Mouse (Mus musculus): Measurements from ENCODE around the gene 2310061I04Rik. TPM values are rescaled to one million over a fixed set of nuclear protein-coding genes. Genes with fewer than 3 reads are reported as not detected.

2310061I04Rik gene
- total RNA-seq (2015; ENCODE audit: low replicate concordance): 37.7 and 68.5 TPM in 2 replicates
- total RNA-seq (2017; ENCODE audit: low replicate concordance): 2.9 and 3.7 TPM in 2 replicates

- ATAC-seq (replicated peaks; ENCODE audit: low FRiP score, poor library complexity, severe bottlenecking): peak; percentile 88
These were observed at the start of gene 2310061I04Rik for GRCm38 (mm10) chr17:35896781-35897643. Gene 2310061I04Rik, minus strand, starts transcription at chr17:35897431.

- no peak for ATAC-seq (replicated peaks; ENCODE audit: low FRiP score, poor library complexity, severe bottlenecking)
These were observed 42.7 kb upstream of the 2310061I04Rik start for GRCm38 (mm10) chr17:35939941-35940340.

- ATAC-seq (replicated peaks; ENCODE audit: low FRiP score, poor library complexity, severe bottlenecking): no peak
These were observed 41.9 kb upstream of the 2310061I04Rik start for GRCm38 (mm10) chr17:35939108-35939507.

GRCm38 (mm10) chr17:35937700-35938348 lies 40.6 kb upstream of the 2310061I04Rik start:
- ATAC-seq (replicated peaks; ENCODE audit: low FRiP score, poor library complexity, severe bottlenecking): peak; percentile 96

- ATAC-seq (replicated peaks; ENCODE audit: low FRiP score, poor library complexity, severe bottlenecking): peak; percentile 95
These were observed 38.5 kb upstream of the 2310061I04Rik start for GRCm38 (mm10) chr17:35935763-35936162.

GRCm38 (mm10) chr17:35932608-35933007 lies 35.4 kb upstream of the 2310061I04Rik start:
- ATAC-seq (replicated peaks; ENCODE audit: low FRiP score, poor library complexity, severe bottlenecking): no peak

GRCm38 (mm10) chr17:35930627-35931026 lies 33.4 kb upstream of the 2310061I04Rik start:
- ATAC-seq (replicated peaks; ENCODE audit: low FRiP score, poor library complexity, severe bottlenecking): no peak

- no peak for ATAC-seq (replicated peaks; ENCODE audit: low FRiP score, poor library complexity, severe bottlenecking)
These were observed 32.3 kb upstream of the 2310061I04Rik start for GRCm38 (mm10) chr17:35929534-35929933.

- peak; percentile 40; the same call in 1 of the 2 replicates for ATAC-seq (replicated peaks; ENCODE audit: low FRiP score, poor library complexity, severe bottlenecking)
These were observed 30.2 kb upstream of the 2310061I04Rik start for GRCm38 (mm10) chr17:35927471-35927870.

- no peak for ATAC-seq (replicated peaks; ENCODE audit: low FRiP score, poor library complexity, severe bottlenecking)
These were observed 26.1 kb upstream of the 2310061I04Rik start for GRCm38 (mm10) chr17:35923281-35923680.

GRCm38 (mm10) chr17:35922566-35922965 lies 25.3 kb upstream of the 2310061I04Rik start:
- ATAC-seq (replicated peaks; ENCODE audit: low FRiP score, poor library complexity, severe bottlenecking): no peak

GRCm38 (mm10) chr17:35921710-35922109 lies 24.5 kb upstream of the 2310061I04Rik start:
- no peak for ATAC-seq (replicated peaks; ENCODE audit: low FRiP score, poor library complexity, severe bottlenecking)

- ATAC-seq (replicated peaks; ENCODE audit: low FRiP score, poor library complexity, severe bottlenecking): no peak
These were observed 23.8 kb upstream of the 2310061I04Rik start for GRCm38 (mm10) chr17:35920862-35921562.

- ATAC-seq (replicated peaks; ENCODE audit: low FRiP score, poor library complexity, severe bottlenecking): no peak
These were observed 23.2 kb upstream of the 2310061I04Rik start for GRCm38 (mm10) chr17:35920384-35920783.

GRCm38 (mm10) chr17:35919864-35920301 lies 22.7 kb upstream of the 2310061I04Rik start:
- peak; percentile 48 for ATAC-seq (replicated peaks; ENCODE audit: low FRiP score, poor library complexity, severe bottlenecking)

GRCm38 (mm10) chr17:35919060-35919715 lies 22.0 kb upstream of the 2310061I04Rik start:
- peak; percentile 62 for ATAC-seq (replicated peaks; ENCODE audit: low FRiP score, poor library complexity, severe bottlenecking)

- no peak for ATAC-seq (replicated peaks; ENCODE audit: low FRiP score, poor library complexity, severe bottlenecking)
These were observed 21.2 kb upstream of the 2310061I04Rik start for GRCm38 (mm10) chr17:35918276-35919059.

- 0 out of 2 replicates have a peak, but pooled peaks have one; percentile 5 for ATAC-seq (replicated peaks; ENCODE audit: low FRiP score, poor library complexity, severe bottlenecking)
These were observed 20.4 kb upstream of the 2310061I04Rik start for GRCm38 (mm10) chr17:35917463-35918251.
